Mouse (Mus musculus): ENCODE measurements around the gene Proca1. TPM values are rescaled to one million over a fixed set of nuclear protein-coding genes. Genes with fewer than 3 reads are reported as not detected.

Gene Proca1
- polyA plus RNA-seq, 1 experiment from 2014 or later = 1.0 TPM

GRCm38 (mm10) chr11:78170306-78170705 lies 22.9 kb upstream of the Proca1 start:
- Histone ChIP-seq H3K36me3 (ENCODE audit: control insufficient read depth, insufficient read depth, low read length) (no peaks in the 10 kb centered on the region), H3K4me3 (ENCODE audit: low read depth, low read length) (no peak overlapping the region), H3K27ac (ENCODE audit: low read depth, low read length) (no peak overlapping the region), H3K9me3 (ENCODE audit: control insufficient read depth, low read length) (no peaks in the 10 kb centered on the region), H3K9ac (ENCODE audit: low read length) (no peak overlapping the region), H3K4me1 (ENCODE audit: control insufficient read depth, insufficient read depth, low read length) (peaks cover 8% of the 10 kb centered on the region), H3K4me2 (no peak overlapping the region), H3K27me3 (ENCODE audit: control insufficient read depth, insufficient read depth, low read length) (no peaks in the 10 kb centered on the region)
- 89% methylated on average over 15 of the region's 15 CpGs for WGBS
- ATAC-seq (ENCODE audit: low FRiP score) = no peak
- DNase-seq (ENCODE audit: low spot score, missing footprints) = no peak

DNA sequence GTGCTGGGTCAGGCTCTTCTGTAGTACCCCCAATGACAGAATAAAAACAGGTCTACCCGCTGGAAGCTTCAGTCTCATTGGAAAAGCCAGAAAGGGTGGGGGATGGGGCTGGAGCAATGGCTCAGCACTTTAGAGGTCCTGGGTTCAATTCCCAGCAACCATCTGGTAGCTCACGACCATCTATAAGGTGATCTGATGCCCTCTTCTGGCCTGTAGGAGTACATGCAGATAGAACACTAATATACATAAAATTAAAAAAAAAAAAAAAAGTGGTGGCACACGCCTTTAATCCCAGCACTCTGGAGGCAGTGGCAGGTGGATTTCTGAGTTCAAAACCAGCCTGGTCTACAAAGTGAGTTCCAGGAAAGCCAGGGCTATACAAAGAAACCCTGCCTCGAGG lies 21.9 kb upstream of the Proca1 start:
- H3K4me1 ChIP-seq (ENCODE audit: control insufficient read depth, insufficient read depth, low read length) = peaks cover 4% of the 10 kb centered on the region
- H3K9ac ChIP-seq (ENCODE audit: low read length) = no peak overlapping the region
- WGBS = 68% methylated on average over 4 of the region's 4 CpGs
- no peak overlapping the region for H3K27ac ChIP-seq (ENCODE audit: low read depth, low read length)
- H3K4me2 ChIP-seq = no peak overlapping the region
- ATAC-seq (ENCODE audit: low FRiP score) (no peak), DNase-seq (ENCODE audit: low spot score, missing footprints) (no peak)
- no peaks in the 10 kb centered on the region for H3K36me3 ChIP-seq (ENCODE audit: control insufficient read depth, insufficient read depth, low read length)
- H3K9me3 ChIP-seq (ENCODE audit: control insufficient read depth, low read length) = no peaks in the 10 kb centered on the region
- no peaks in the 10 kb centered on the region for H3K27me3 ChIP-seq (ENCODE audit: control insufficient read depth, insufficient read depth, low read length)
- H3K4me3 ChIP-seq (ENCODE audit: low read depth, low read length) = no peak overlapping the region

DNA sequence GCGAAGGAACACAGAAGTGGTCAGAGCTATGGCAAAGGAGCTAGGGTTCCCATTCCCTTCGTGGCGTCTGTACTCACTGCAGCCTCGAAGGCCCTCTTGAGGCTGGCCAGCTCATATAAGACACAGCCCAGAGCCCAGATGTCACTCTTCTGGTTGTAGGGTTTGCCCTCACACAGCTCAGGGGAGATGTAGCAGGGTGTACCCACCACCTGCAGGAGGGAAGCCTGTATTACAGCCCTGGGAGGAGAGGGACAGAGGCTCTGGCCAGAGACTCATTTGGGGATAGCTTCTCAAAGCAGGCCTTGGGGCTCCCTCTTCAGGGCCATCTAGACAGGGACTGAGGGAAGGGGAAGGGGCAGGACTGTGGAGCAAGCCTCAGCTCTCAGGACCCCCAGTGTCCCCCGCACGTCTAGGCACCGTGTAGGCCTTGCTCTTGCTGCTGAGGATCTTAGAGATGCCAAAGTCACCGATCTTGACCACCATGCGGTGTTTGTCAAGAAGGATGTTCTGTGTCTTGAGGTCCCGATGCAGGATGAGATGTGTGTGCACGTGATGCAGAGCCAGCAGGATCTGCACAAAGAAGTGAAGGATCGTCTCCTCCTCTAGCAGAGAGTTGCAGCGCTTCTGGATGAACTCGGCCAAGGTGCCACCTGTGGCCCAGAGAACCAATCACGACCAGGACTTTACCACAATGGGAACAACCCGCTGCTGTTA lies 21.0 kb upstream of the Proca1 start:
- 80% methylated on average over 16 of the region's 16 CpGs for WGBS
- no peak overlapping the region for H3K4me3 ChIP-seq (ENCODE audit: low read depth, low read length)
- DNase-seq (ENCODE audit: low spot score, missing footprints) (no peak), ATAC-seq (ENCODE audit: low FRiP score) (no peak)
- no peaks in the 10 kb centered on the region for H3K36me3 ChIP-seq (ENCODE audit: control insufficient read depth, insufficient read depth, low read length)
- H3K4me1 ChIP-seq (ENCODE audit: control insufficient read depth, insufficient read depth, low read length) = peaks cover 8% of the 10 kb centered on the region
- no peaks in the 10 kb centered on the region for H3K27me3 ChIP-seq (ENCODE audit: control insufficient read depth, insufficient read depth, low read length)
- no peak overlapping the region for H3K27ac ChIP-seq (ENCODE audit: low read depth, low read length)
- H3K9ac ChIP-seq (ENCODE audit: low read length) = no peak overlapping the region
- no peak overlapping the region for H3K4me2 ChIP-seq
- no peaks in the 10 kb centered on the region for H3K9me3 ChIP-seq (ENCODE audit: control insufficient read depth, low read length)

- H3K9me3 ChIP-seq (ENCODE audit: control insufficient read depth, low read length) = no peaks in the 10 kb centered on the region
- H3K9ac ChIP-seq (ENCODE audit: low read length) = no peak overlapping the region
- H3K4me1 ChIP-seq (ENCODE audit: control insufficient read depth, insufficient read depth, low read length) = peaks cover 14% of the 10 kb centered on the region
- H3K4me3 ChIP-seq (ENCODE audit: low read depth, low read length) = no peak overlapping the region
- no peak overlapping the region for H3K4me2 ChIP-seq
- H3K36me3 ChIP-seq (ENCODE audit: control insufficient read depth, insufficient read depth, low read length) = no peaks in the 10 kb centered on the region
- H3K27me3 ChIP-seq (ENCODE audit: control insufficient read depth, insufficient read depth, low read length) = no peaks in the 10 kb centered on the region
- no peak for DNase-seq (ENCODE audit: low spot score, missing footprints)
- 84% methylated on average over 19 of the region's 19 CpGs for WGBS
- no peak for ATAC-seq (ENCODE audit: low FRiP score)
- H3K27ac ChIP-seq (ENCODE audit: low read depth, low read length) = no peak overlapping the region
These were observed 20.3 kb upstream of the Proca1 start for GRCm38 (mm10) chr11:78172748-78173383.

GRCm38 (mm10) chr11:78174506-78174905 lies 18.7 kb upstream of the Proca1 start:
- ATAC-seq (ENCODE audit: low FRiP score) = no peak

GRCm38 (mm10) chr11:78175771-78176401 lies 17.3 kb upstream of the Proca1 start:
- H3K27me3 ChIP-seq (ENCODE audit: control insufficient read depth, insufficient read depth, low read length) = no peaks in the 10 kb centered on the region
- 7% methylated on average over 9 of the region's 10 CpGs for WGBS

More at GRCm38 (mm10) chr11:78174506-78174905, 18.7 kb upstream of the Proca1 start:
- Histone ChIP-seq H3K9ac (ENCODE audit: low read length) (0 out of 2 replicates have a peak overlapping the region, but pooled peaks have one; percentile 9), H3K4me2 (no peak overlapping the region), H3K9me3 (ENCODE audit: control insufficient read depth, low read length) (no peaks in the 10 kb centered on the region), H3K27me3 (ENCODE audit: control insufficient read depth, insufficient read depth, low read length) (no peaks in the 10 kb centered on the region), H3K27ac (ENCODE audit: low read depth, low read length) (no peak overlapping the region), H3K36me3 (ENCODE audit: control insufficient read depth, insufficient read depth, low read length) (no peaks in the 10 kb centered on the region), H3K4me1 (ENCODE audit: control insufficient read depth, insufficient read depth, low read length) (peaks cover 23% of the 10 kb centered on the region), H3K4me3 (ENCODE audit: low read depth, low read length) (no peak overlapping the region)
- WGBS = 86% methylated on average over 3 of the region's 3 CpGs
- no peak for DNase-seq (ENCODE audit: low spot score, missing footprints)

DNA sequence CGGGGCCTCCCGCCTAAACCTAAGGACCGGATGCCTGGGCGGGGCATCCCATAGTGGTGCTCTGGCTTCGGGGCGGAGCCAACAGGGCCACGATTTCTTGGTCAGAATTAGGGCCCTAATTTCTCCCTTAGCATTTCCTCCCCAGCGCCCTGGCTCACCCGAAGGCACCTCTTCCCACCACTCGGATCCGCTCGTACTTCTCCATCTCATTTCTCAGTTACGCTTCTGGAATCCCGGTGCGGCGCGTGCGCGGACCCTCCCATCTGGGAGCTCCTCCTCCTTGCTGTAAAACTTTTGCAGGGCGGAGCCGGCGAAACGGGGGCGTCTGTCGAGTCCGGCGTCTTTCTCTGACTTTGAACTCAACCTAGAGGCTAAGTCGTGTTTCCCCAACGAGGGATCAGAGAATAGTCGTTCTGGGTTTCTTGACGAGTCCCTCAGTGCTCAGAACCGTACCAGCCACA lies 16.8 kb upstream of the Proca1 start, which contains the start of the genes Nek8 and Tlcd1:
Gene Nek8, minus strand, starts transcription at position 274 of the 461 bp plus-strand sequence.
Gene Tlcd1, plus strand, starts transcription at position 310 of the 461 bp plus-strand sequence.
- H3K9me3 ChIP-seq (ENCODE audit: control insufficient read depth, low read length) = no peaks in the 10 kb centered on the region
- H3K27ac ChIP-seq (ENCODE audit: low read depth, low read length) = peak within 1 kb of the TSS; percentile 25
- peaks cover 13% of the 10 kb centered on the region for H3K36me3 ChIP-seq (ENCODE audit: control insufficient read depth, insufficient read depth, low read length)
- H3K27me3 ChIP-seq (ENCODE audit: control insufficient read depth, insufficient read depth, low read length) = no peaks in the 10 kb centered on the region
- peak within 1 kb of the TSS; percentile 86 for H3K4me2 ChIP-seq
- H3K4me3 ChIP-seq (ENCODE audit: low read depth, low read length) = peak within 1 kb of the TSS; percentile 60
- H3K4me1 ChIP-seq (ENCODE audit: control insufficient read depth, insufficient read depth, low read length) = peaks cover 35% of the 10 kb centered on the region
- ATAC-seq (ENCODE audit: low FRiP score) = peak; percentile 72
- peak within 1 kb of the TSS; percentile 60 for H3K9ac ChIP-seq (ENCODE audit: low read length)
- peak; percentile 99 for DNase-seq (ENCODE audit: low spot score, missing footprints)
- 0% methylated on average over 32 of the region's 32 CpGs for WGBS

More at GRCm38 (mm10) chr11:78175771-78176401, 17.3 kb upstream of the Proca1 start:
- Histone ChIP-seq H3K9me3 (ENCODE audit: control insufficient read depth, low read length) (no peaks in the 10 kb centered on the region), H3K4me1 (ENCODE audit: control insufficient read depth, insufficient read depth, low read length) (peaks cover 35% of the 10 kb centered on the region), H3K4me3 (ENCODE audit: low read depth, low read length) (peak overlapping the region; percentile 60), H3K9ac (ENCODE audit: low read length) (peak overlapping the region; percentile 60; the same call in 1 of the 2 replicates), H3K36me3 (ENCODE audit: control insufficient read depth, insufficient read depth, low read length) (peaks cover 11% of the 10 kb centered on the region), H3K27ac (ENCODE audit: low read depth, low read length) (peak overlapping the region; percentile 20; the same call in 1 of the 2 replicates), H3K4me2 (peak overlapping the region; percentile 86)
- no peak for ATAC-seq (ENCODE audit: low FRiP score)
- DNase-seq (ENCODE audit: low spot score, missing footprints) = no peak

DNA sequence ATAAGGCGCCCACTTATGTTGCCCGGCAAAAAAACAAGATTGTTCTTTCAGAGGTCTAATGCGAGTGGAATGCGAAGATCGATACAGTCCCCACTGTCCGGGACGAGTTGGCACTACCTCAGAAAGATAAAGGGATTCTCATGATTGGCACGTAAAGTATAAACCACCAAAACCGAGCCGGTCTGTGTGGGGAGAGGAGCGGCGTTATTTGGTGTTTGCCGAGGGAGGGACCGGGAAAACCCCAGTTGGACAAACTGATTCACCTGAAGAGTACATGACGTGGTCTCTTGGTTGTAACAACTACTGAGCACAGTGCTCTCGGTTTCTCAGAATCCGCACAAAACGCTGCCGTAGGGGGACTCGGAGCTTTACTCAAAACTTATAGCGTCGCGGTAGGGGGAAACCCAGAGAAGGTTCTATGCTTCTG lies 16.3 kb upstream of the Proca1 start:
- Histone ChIP-seq H3K27ac (ENCODE audit: low read depth, low read length) (no peak overlapping the region), H3K9me3 (ENCODE audit: control insufficient read depth, low read length) (no peaks in the 10 kb centered on the region), H3K27me3 (ENCODE audit: control insufficient read depth, insufficient read depth, low read length) (no peaks in the 10 kb centered on the region), H3K4me2 (peak overlapping the region; percentile 86), H3K36me3 (ENCODE audit: control insufficient read depth, insufficient read depth, low read length) (peaks cover 13% of the 10 kb centered on the region), H3K4me1 (ENCODE audit: control insufficient read depth, insufficient read depth, low read length) (peaks cover 39% of the 10 kb centered on the region), H3K9ac (ENCODE audit: low read length) (peak overlapping the region; percentile 60), H3K4me3 (ENCODE audit: low read depth, low read length) (peak overlapping the region; percentile 60)
- WGBS = 1% methylated on average over 23 of the region's 23 CpGs
- ATAC-seq (ENCODE audit: low FRiP score) (no peak), DNase-seq (ENCODE audit: low spot score, missing footprints) (peak; percentile 90)

Data from midbrain, embryonic 11.5 days (tissue).